Mouse (Mus musculus): ENCODE results near the gene Hsf4.

DNA sequence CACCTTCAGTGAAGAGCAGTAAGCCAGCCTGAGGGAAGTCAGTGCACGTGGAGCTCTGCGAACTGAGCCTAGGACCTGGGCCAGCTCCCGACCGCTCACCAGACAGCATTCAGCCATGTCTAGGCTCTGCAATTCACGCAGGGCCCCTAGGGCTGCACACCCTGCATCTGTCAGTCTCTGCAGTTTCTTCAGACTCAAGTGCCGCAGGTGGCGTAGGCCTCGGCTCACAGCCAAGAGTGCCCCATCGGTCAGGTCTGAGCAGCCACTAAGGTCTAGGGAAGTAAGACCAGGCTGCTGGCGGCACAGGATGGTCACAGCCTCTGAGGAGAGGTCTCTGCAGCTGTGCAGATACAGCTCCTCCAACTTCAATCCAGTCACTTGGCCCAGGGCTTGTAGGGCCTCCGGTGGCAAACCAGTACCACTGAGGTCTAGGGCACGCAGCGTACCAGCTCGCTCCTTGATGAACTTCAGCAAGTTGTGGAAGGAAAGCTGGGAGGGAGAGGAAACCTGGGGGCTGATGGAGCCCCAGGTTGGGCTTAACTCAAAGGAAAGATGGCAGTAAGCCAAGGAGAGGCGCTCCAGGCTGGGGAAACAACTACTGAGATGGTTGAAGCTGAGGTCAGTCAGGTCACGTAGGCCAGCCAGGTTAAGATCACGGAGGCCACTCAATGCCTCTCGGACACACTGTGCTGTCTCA, 45.6 kb downstream of the Hsf4 start:
- no peak for TF ChIP-seq CTCF (IDR thresholded peaks at IDR 0.05)
- TF ChIP-seq POLR2A (IDR thresholded peaks at IDR 0.05; ENCODE audit: insufficient read depth, low read depth, low read length): no peak
